Mouse (Mus musculus): ENCODE measurements around the gene Fkbp6. TPM values are rescaled to one million over a fixed set of nuclear protein-coding genes. Genes with fewer than 3 reads are reported as not detected.
A peak's percentile ranks its signal among the peaks of the same experiment; 100 is the strongest.

Fkbp6 gene
- total and polyA plus RNA-seq, 2 experiments from 2014 or later = not detected

DNA sequence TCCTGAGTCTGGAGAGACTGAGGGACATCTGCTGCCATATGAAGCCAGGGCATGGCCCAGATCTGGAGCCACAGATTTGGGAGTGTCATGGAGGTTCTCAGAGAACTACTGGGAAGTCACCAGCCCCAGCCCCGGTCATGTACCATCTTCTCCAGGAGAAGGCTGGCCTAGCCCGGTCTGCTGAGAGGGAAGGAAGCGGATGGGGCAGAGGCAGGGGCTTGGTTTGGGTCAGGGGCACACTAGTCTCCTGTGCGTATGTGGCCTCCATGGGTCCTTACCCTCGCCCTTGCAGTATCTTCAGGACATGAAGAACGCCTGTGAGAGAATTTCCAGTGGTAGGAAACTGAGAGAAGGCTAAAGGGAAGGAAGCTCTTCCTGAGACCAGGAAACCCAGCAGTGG, 59.1 kb downstream of the Fkbp6 start:
- Histone ChIP-seq H3K27me3 (ENCODE audit: control insufficient read depth, insufficient read depth, low read length) (no peaks in the 10 kb centered on the region), H3K36me3 (replicated peaks; ENCODE audit: control insufficient read depth, insufficient read depth, low read length) (no peaks in the 10 kb centered on the region), H3K9me3 (replicated peaks; ENCODE audit: control insufficient read depth, low read length) (no peaks in the 10 kb centered on the region), H3K4me1 (ENCODE audit: control insufficient read depth, insufficient read depth) (no peaks in the 10 kb centered on the region), H3K9ac (replicated peaks; ENCODE audit: low read depth, low read length) (no peak overlapping the region), H3K4me2 (ENCODE audit: low read depth, low read length) (no peak overlapping the region), H3K4me3 (ENCODE audit: low read depth, low read length) (no peak overlapping the region), H3K27ac (ENCODE audit: low read depth) (no peak overlapping the region)
- TF ChIP-seq EP300 (IDR thresholded peaks at IDR 0.05; ENCODE audit: low read depth) = no peak
- no peak for TF ChIP-seq CTCF (IDR thresholded peaks at IDR 0.05; ENCODE audit: low read depth)
- DNase-seq (ENCODE audit: low spot score) (no peak), ATAC-seq (ENCODE audit: insufficient read depth, low read depth) (no peak)
- WGBS = 78% methylated on average over 6 of the region's 6 CpGs

GRCm38 (mm10) chr5:135286926-135287325, 62.9 kb downstream of the Fkbp6 start:
- Histone ChIP-seq H3K27me3 (ENCODE audit: control insufficient read depth, insufficient read depth, low read length) (no peaks in the 10 kb centered on the region), H3K4me2 (ENCODE audit: low read depth, low read length) (no peak overlapping the region), H3K27ac (ENCODE audit: low read depth) (no peak overlapping the region), H3K36me3 (replicated peaks; ENCODE audit: control insufficient read depth, insufficient read depth, low read length) (no peaks in the 10 kb centered on the region), H3K9ac (replicated peaks; ENCODE audit: low read depth, low read length) (no peak overlapping the region), H3K4me3 (ENCODE audit: low read depth, low read length) (no peak overlapping the region), H3K4me1 (ENCODE audit: control insufficient read depth, insufficient read depth) (no peaks in the 10 kb centered on the region), H3K9me3 (replicated peaks; ENCODE audit: control insufficient read depth, low read length) (no peaks in the 10 kb centered on the region)
- DNase-seq (ENCODE audit: low spot score) (no peak), ATAC-seq (ENCODE audit: insufficient read depth, low read depth) (no peak)
- no peak for TF ChIP-seq EP300 (IDR thresholded peaks at IDR 0.05; ENCODE audit: low read depth)
- TF ChIP-seq CTCF (IDR thresholded peaks at IDR 0.05; ENCODE audit: low read depth) = no peak
- 78% methylated on average over 5 of the region's 5 CpGs for WGBS

DNA sequence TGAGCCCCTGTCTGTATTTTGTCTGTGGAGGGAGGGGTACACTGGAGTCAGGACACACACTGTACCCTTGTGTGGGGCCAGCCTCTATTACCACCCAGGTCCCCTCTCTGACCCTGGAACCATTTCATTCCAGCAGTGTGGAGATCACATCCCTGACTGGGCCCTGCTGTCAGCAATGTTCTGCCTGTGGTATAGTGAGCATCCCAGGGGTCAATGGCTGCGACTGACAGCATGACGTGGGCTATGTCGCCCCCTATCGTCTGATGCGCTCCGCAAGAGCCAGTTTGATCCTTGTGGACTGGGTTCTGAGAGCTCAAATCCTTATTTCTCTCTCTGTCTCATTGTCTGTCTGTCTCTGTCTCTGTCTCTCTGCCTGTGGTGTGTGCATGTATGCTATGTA, 63.7 kb downstream of the Fkbp6 start:
- Histone ChIP-seq H3K4me2 (ENCODE audit: low read depth, low read length) (no peak overlapping the region), H3K27me3 (ENCODE audit: control insufficient read depth, insufficient read depth, low read length) (no peaks in the 10 kb centered on the region), H3K4me3 (ENCODE audit: low read depth, low read length) (no peak overlapping the region), H3K27ac (ENCODE audit: low read depth) (no peak overlapping the region), H3K9ac (replicated peaks; ENCODE audit: low read depth, low read length) (no peak overlapping the region), H3K36me3 (replicated peaks; ENCODE audit: control insufficient read depth, insufficient read depth, low read length) (no peaks in the 10 kb centered on the region), H3K9me3 (replicated peaks; ENCODE audit: control insufficient read depth, low read length) (no peaks in the 10 kb centered on the region), H3K4me1 (ENCODE audit: control insufficient read depth, insufficient read depth) (no peaks in the 10 kb centered on the region)
- DNase-seq (ENCODE audit: low spot score) = peak; percentile 58
- peak; percentile 81; the same call in 1 of the 2 replicates for ATAC-seq (ENCODE audit: insufficient read depth, low read depth)
- TF ChIP-seq EP300 (IDR thresholded peaks at IDR 0.05; ENCODE audit: low read depth) (no peak), CTCF (IDR thresholded peaks at IDR 0.05; ENCODE audit: low read depth) (peak; percentile 92)
- WGBS = 0% methylated on average over 6 of the region's 6 CpGs

- Histone ChIP-seq H3K36me3 (replicated peaks; ENCODE audit: control insufficient read depth, insufficient read depth, low read length) (no peaks in the 10 kb centered on the region), H3K4me2 (ENCODE audit: low read depth, low read length) (no peak overlapping the region), H3K9me3 (replicated peaks; ENCODE audit: control insufficient read depth, low read length) (no peaks in the 10 kb centered on the region), H3K27me3 (ENCODE audit: control insufficient read depth, insufficient read depth, low read length) (no peaks in the 10 kb centered on the region), H3K9ac (replicated peaks; ENCODE audit: low read depth, low read length) (no peak overlapping the region), H3K27ac (ENCODE audit: low read depth) (no peak overlapping the region), H3K4me1 (ENCODE audit: control insufficient read depth, insufficient read depth) (no peaks in the 10 kb centered on the region), H3K4me3 (ENCODE audit: low read depth, low read length) (no peak overlapping the region)
- no peak for TF ChIP-seq EP300 (IDR thresholded peaks at IDR 0.05; ENCODE audit: low read depth)
- TF ChIP-seq CTCF (IDR thresholded peaks at IDR 0.05; ENCODE audit: low read depth) = no peak
- 66% methylated on average over 3 of the region's 3 CpGs for WGBS
- ATAC-seq (ENCODE audit: insufficient read depth, low read depth) (no peak), DNase-seq (ENCODE audit: low spot score) (no peak)
These were observed 64.6 kb downstream of the Fkbp6 start for GRCm38 (mm10) chr5:135285211-135285610.

DNA sequence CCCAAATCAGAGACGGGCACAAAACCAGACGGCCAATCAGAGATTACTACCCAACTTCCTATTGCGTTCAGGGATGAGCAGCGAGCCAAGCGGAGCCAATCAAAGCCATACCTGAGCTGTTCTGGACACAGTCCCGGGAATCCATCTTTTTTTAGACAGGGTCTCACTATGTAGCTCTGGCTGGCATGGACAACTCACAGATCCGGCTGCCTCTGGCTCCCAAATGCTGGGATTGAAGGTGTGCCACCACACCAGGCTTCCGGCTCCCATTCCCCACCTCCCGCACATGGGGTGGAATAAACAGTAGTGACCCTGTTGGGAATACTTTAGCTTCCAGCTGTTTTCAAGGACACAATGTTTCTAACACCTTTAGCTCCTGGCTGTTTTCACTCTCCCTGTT, 69.6 kb downstream of the Fkbp6 start:
- Histone ChIP-seq H3K9me3 (replicated peaks; ENCODE audit: control insufficient read depth, low read length) (no peaks in the 10 kb centered on the region), H3K36me3 (replicated peaks; ENCODE audit: control insufficient read depth, insufficient read depth, low read length) (no peaks in the 10 kb centered on the region), H3K27me3 (ENCODE audit: control insufficient read depth, insufficient read depth, low read length) (peaks cover 9% of the 10 kb centered on the region; the same call in 1 of the 2 replicates), H3K4me3 (ENCODE audit: low read depth, low read length) (no peak overlapping the region), H3K27ac (ENCODE audit: low read depth) (no peak overlapping the region), H3K4me1 (ENCODE audit: control insufficient read depth, insufficient read depth) (no peaks in the 10 kb centered on the region; the same call in 1 of the 2 replicates), H3K4me2 (ENCODE audit: low read depth, low read length) (no peak overlapping the region), H3K9ac (replicated peaks; ENCODE audit: low read depth, low read length) (no peak overlapping the region)
- TF ChIP-seq EP300 (IDR thresholded peaks at IDR 0.05; ENCODE audit: low read depth) = no peak
- no peak for TF ChIP-seq CTCF (IDR thresholded peaks at IDR 0.05; ENCODE audit: low read depth)
- WGBS = 43% methylated on average over 9 of the region's 9 CpGs
- no peak for DNase-seq (ENCODE audit: low spot score)
- no peak for ATAC-seq (ENCODE audit: insufficient read depth, low read depth)

GRCm38 (mm10) chr5:135276597-135276996, 73.2 kb downstream of the Fkbp6 start:
- 11% methylated on average over 36 of the region's 36 CpGs for WGBS
- no peak overlapping the region for H3K27ac ChIP-seq (ENCODE audit: low read depth)
- peaks cover 9% of the 10 kb centered on the region; the same call in 1 of the 2 replicates for H3K27me3 ChIP-seq (ENCODE audit: control insufficient read depth, insufficient read depth, low read length)
- TF ChIP-seq EP300 (IDR thresholded peaks at IDR 0.05; ENCODE audit: low read depth) (no peak), CTCF (IDR thresholded peaks at IDR 0.05; ENCODE audit: low read depth) (no peak)
- ATAC-seq (ENCODE audit: insufficient read depth, low read depth) = no peak
- H3K4me1 ChIP-seq (ENCODE audit: control insufficient read depth, insufficient read depth) = no peaks in the 10 kb centered on the region; the same call in 1 of the 2 replicates
- no peaks in the 10 kb centered on the region for H3K36me3 ChIP-seq (replicated peaks; ENCODE audit: control insufficient read depth, insufficient read depth, low read length)
- peak overlapping the region; percentile 39 for H3K4me2 ChIP-seq (ENCODE audit: low read depth, low read length)
- no peak for DNase-seq (ENCODE audit: low spot score)
- no peaks in the 10 kb centered on the region for H3K9me3 ChIP-seq (replicated peaks; ENCODE audit: control insufficient read depth, low read length)
- H3K9ac ChIP-seq (replicated peaks; ENCODE audit: low read depth, low read length) = 0 out of 2 replicates have a peak overlapping the region, but pooled peaks have one; percentile 15
- H3K4me3 ChIP-seq (ENCODE audit: low read depth, low read length) = no peak overlapping the region

Data from heart, postnatal 0 days (tissue).